Mouse (Mus musculus): ENCODE data around the gene Lxn.

Gene Lxn

DNA sequence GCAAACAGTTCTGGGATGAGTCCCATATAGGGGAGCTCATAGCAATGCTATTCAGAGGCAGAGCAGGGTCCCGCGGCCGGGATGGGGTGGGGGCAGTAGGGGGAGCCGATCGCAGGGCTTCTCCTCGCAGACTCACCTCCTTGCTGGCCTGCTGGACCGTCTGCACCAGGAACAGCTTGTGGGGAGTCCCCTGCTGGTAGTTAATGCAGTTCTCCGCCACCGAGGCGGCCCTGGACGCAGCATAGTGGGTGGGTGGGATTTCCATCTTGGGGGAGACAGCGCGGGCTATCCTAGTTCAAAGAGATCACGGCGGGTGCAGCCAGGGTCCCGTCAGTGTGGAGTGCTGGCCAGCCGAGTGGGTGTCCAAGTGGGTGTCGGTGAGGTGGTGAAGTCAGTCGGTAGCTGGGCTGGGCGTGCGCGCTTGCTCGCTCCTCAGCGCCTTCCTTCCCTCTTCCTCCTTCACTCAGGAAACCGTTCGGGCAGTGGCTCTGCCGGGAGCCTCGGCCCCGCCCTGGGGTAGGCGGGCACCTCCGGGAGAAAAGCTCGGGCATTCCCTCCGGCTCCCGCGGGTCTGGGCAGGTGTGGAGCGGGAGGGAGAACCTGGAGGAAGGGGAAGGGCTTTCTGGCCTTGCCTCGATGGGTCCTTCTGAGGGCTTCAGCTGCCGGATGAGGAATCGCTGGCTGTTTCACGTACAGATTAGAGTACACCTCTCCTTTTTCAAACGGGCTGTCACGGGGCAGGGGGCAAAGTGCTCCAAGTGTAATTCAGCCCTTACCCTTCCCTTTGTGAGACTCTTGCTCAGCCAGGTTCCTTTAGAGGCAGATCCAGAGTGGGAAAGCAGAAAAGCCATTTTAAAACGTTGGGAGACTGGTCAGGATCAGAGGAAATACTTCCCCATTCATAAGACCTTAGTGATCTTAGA is at the start of gene Lxn:
Lxn (minus strand) TSS at position 477 of the 923 bp plus-strand sequence.
- DNase-seq: peak; percentile 72

DNA sequence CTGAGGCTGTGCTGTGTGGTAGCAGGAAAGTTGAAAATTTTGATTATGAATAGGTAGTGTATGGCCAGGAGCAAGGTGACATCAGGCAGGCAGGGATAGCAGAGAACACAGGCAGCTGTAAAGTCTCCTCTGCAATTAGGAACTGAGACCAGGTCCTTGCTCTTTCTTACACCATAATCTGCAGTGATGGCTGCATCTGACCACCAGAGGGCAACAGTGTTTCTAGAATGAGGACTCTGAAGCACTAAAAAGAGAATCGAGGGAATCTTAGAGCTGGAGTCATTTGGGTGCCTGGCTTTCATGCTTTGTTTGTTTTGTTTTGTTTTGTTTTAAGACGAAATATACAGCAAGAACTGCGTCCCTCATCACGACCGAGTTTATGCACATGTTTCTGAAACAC is 49.1 kb upstream of the Lxn start:
- peak; percentile 72 for DNase-seq

DNA sequence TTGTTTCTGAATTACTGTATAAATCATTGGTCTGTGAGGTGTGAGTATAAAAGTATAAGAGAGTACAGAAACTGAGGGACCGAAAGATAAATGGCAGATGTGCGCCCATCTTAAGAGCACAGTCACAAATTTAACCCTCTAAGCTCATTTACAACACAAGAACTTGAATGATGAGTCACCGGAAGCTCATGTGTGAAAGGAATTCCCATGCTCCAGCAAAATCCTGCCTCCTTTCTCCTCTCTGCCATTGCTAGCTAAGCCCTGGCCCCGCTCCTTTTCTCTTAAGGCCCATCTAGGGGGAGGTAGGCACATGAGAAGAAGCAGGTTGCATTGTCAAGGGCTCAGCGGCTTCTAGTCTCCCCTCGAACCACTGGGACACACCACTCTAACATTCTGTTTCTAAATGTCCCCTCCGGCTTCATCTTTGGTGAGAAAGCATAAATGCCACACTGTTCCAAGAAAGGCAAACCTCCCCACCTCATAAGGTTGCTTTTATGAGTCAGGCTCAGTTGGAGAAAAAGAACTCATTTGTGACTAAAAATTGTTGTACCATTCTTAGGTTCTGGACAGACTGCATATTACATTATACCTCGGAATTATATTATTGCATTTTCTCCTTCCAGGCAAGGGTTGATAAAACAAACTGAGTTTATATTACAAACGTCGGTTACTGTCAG is 44.6 kb upstream of the Lxn start:
- no peak for DNase-seq

DNA sequence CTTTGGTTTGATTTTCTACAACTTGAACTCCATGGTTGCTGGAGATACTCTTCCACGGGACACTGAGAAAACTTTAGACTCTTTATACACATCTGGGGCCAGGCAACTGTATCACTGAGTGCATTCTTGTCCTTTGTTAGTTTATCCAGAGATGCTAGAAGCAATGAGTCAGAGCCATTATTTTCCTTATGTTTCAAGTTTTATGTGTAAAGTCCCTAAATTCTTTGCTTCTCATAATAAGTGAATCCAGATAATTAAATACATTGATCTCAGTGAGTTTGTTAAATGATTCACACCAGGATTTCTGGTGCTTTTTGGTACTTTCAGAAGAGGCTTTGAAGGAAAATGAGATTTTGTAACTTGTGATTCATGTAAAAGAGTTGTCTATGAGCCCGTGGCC is 41.6 kb upstream of the Lxn start:
- DNase-seq: no peak

DNA sequence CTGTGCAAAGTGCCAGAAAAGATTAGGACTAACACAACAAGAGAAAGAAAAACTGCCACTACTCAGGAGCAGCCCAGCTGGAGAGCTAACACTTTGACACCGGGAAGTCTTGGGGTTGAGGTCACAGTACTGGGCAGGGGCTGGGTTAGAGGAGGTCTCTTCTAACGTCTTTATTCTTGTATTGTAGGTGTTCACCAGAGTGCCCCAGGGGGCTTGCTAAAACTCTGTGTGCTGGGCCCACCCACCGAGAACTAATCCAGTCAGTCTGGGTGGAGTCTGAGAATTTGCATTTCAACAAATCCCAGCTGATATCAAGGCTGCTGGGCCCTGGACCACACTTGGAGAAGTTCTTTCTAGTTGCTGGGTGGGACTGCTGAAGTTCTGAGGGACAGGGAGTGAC is 40.2 kb upstream of the Lxn start:
- DNase-seq: no peak

DNA sequence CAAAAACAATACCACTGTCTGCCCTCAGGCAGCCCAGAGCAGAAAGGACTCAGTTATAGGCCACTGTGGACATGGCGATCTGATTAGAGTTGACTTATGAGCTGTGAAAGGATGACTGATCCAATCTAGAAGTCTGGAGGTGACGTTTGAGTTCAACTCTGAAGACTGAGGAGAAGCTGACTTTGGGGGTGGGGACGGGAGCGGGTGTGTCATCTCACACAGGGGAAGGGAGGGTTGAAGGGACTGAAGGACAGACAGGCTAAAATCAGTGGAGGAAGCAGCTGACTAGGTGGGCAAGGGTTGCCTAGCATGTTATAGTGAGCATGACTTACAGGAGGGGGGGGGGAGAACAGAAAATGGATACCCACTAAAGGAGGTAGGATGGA is 35.7 kb upstream of the Lxn start:
- peak; percentile 9 for DNase-seq

DNA sequence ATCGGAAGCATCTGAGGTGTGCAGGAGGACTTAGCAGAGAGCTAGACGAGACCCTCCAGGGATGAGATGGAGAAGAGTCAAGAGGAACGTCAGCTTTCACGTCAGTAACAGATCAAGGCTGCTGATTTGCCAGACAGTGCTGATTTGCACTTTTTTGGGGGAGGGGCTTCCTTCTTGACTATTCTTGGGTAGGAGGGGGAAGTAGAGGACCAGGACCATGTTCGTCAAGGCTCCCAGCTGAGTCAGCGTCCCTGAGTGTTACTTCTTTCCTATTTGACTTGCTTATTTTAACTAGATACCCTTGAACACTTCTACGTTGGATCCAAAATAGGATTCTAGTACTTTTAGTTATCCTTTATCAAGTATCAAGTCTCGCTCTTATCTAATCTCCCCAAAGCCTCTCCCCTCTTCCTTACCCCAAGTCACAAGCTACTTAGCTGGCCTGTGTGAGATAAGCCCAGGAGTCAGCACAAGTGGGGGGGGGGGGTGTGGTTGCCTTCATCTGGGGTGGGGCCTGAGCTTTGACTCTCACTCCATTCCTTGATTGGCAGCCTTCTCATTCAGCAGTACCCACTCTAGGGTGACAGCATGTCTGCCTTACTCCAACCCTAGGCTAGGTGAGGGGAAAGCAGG is 35.2 kb upstream of the Lxn start:
- peak; percentile 39 for DNase-seq

DNA sequence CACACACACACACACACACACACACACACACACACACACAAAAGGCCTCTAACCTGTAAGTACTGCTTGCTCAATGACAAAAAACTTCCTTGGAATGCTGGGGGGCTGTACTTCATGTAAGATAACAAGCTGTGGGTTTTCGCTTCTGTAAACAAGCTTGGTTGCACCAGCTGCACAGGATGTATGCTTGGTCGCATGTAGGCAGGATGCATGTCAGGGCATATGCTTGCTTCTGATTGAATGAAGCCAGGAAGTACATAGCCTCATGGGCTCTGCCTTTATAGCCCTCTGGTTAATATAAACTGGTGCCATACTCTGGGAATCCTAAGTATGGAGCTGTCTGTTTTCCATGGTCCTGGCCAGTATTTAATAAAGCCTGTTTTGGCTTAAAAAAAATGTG is 34.3 kb upstream of the Lxn start:
- DNase-seq: no peak

DNA sequence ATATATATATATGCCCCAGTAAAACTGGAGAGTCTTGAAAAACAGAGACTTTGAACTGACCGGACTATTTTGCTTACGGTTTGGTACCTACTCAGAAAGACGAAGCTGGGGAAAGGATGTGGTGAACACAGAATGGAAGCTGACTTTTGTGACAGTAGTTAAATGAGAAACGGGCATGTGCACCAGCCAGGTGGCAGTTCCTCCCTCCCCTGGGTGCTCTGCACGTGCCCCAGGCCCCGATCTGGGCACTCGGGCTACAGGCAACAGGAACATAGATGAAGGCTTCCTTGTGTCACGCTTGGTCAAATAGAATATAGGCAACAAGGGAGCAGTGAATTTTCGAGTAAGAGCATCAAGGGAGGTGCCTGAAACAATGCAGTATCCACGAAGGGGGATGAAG is 32.6 kb upstream of the Lxn start:
- no peak for DNase-seq

DNA sequence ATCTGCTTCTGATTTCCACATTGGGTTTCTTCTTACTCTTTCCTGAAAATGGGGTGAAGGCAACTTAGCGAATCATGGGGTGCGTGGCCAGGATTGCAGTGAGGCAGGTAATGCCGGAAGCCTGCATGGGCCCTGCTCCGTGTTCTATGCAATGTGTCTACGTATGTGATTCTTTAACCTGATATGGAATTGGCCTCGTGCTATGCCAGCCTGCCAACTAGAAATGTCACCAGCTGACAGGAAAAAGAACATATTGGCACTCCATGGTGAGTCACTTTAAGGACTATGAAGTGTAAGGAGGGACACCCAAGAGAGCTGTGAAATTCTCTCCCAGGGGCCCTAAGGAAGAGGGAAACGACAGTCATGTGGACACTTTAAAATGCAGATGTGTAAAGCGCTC is 29.4 kb upstream of the Lxn start:
- no peak for DNase-seq

DNA sequence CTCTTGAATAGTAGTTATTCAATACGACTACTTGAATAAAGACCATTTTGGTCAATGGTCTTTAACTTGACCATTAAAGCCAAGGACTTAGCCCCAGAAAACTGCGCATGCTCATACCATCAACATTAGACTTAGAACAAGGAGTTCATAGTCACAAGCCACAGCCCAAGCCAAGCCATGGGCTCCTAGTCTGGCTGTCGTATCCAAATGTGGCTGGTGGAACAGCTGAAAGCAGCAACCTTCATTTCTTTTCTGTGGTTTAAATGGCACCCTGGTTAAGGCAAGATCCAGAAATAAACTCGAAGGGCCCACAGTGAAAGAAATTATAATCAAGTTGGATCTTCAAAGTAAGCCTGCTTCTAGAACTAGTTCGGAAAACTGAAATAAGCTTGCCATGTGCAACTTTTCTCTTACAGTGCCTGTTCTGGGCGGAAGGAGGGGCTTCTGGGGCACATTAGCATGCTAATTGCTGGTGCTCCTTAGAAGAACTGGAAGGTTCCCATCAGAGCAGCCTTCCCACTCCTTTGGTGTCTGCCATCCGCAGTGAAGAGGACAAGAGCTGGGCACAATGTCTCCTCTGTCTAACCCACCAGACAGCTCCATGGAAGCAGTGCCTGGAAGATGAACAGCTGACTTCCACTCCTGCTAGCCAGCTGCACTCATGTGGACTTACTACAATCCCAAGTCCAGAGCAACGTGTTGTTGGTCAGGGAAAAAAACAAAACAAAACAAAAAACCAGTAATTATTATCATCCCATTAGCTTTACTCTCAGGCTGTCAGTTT is 28.6 kb upstream of the Lxn start:
- no peak for DNase-seq

DNA sequence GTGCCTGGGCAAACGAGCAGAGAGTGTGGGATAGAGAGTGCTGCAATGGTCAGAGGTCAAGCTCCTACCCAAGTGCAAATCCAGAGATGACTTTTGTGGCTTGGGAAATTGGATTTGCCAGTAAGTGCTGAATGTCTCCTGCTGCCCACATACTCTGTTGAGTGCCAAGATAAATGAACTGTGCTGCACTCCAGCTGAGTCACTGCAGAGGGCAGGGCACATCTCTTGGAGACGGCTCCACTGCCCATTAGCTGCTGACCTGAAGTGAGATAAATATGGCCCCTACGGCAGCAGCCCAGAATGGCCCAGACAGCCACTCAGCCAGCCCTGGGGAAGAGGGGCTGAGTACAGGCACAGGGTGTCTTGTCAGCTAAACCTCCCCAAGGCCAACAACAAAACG is 26.4 kb upstream of the Lxn start:
- DNase-seq: no peak

DNA sequence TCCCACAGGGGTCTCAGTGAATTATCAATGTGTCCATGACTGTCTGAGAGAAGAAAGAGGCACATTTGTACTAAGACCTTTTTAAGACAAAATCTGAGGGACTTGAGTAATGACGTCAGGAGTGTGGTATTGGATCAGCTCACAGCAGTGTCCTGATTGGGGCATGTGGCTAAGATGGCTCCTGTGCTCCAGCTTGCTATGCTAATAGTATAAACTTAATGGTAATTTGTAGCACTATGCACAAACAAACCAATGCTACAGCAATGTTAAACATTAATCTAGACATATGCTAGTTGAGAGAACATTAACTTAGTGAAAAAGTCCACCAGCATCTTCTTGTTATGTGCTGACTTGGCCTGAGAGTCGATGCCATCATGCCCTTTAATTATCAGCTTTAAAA is 21.5 kb upstream of the Lxn start:
- no peak for DNase-seq

DNA sequence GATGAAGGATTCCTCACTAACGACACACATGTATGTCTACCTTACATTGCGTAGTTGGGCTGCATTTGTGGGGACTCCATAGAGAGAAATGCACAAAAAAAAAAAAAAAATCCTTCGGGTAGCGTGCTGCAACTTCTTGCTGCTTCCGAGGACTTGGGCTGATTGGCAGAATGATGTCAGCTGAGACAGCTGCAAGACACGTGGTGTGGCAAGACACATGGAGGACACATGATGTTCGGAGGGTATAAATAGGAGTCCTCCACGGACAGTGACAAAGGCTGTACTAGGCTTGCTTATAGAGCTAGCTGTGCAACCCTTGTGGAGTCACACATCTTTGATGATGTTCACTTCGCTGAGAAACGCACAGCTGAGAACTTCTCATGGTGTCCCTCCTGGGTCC is 18.7 kb upstream of the Lxn start:
- DNase-seq: no peak

DNA sequence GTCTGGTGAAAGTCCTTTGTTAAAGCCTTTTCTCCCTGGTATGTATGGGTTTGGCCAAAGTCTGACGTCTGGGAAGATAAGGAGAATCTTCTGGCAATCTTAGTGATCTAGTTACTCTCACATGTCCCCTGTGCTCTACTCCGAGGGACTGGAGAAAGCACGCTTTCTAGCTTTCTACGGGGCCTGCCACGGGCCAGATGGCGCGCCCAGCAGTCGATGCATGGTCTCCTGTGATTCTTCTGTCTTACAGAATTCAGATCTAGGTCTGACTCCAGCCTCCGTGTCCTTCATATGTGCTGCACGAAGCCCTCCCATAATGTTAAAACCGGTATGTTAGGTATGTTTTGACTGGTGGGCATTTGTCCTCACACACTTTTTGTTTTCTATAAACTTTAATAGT is 16.1 kb upstream of the Lxn start:
- DNase-seq: no peak

DNA sequence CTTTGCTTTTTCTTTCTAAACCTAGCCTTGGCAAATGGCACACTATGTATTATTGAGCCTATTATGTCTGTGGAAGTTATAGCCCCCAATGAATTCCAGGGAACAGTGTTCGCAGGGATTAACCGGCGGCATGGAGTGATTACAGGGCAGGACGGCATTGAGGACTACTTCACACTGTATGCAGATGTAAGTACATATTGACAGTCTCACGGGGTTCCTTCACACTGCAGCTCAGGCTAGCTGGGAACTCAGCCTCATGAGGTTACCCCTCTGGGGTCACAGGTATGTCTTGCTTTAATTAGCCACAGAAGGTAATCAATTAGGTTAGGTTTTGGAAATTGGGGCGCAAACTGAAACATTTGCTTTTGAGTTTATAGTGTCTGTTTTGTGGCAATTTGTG is 9.7 kb upstream of the Lxn start:
- no peak for DNase-seq

DNA sequence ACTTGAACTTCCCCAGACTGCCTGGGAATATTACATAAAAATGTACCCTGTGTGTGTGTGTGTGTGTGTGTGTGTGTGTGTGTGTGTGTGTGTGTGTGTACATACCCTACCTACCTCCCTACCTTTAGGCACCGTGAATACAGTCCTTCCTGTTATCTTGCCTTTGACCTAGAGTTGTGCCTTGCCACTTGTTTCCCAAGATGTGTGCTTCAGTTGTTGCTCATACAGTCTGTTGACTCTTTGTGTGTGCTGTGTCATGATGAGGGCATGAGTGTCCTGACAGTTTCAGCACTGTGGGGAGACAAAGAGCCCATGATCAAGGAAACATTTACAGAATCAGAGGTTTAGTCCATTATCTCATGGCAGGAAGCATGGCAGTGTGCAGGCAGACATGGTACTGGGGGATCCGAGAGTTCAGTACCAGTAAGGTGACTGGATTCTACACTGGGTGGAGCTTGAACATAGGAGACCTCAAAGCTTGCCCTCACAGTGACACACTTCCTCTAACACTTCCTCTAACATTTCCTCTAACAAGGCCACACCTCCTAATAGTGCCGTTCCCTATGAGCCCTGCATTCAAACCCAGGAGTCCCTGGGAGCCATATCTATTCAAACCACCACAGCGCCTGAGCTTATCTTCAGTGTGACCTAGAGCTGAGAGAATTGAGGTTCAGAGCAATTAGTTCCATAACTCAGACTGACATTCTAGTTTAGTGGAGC is 7.8 kb upstream of the Lxn start:
- DNase-seq: peak; percentile 35

DNA sequence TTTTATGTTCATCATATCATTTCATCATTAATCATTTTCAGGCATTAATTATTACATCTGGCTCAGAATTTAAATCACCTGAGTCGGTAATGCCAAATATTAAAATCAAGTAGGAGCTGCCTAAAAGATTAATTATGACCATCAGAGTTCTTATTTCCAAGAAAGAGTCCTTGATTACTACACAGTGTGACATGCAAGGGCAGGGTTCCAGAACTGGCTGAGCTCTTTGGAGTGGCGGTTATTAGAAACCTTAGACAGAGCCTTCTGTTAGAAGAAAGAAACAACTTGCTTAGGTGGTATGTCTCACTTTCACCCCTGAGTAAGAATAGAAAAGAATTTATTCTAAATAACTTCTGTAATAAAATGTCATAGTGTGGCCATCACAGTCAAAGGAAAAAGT is 3.6 kb upstream of the Lxn start:
- DNase-seq: no peak

DNA sequence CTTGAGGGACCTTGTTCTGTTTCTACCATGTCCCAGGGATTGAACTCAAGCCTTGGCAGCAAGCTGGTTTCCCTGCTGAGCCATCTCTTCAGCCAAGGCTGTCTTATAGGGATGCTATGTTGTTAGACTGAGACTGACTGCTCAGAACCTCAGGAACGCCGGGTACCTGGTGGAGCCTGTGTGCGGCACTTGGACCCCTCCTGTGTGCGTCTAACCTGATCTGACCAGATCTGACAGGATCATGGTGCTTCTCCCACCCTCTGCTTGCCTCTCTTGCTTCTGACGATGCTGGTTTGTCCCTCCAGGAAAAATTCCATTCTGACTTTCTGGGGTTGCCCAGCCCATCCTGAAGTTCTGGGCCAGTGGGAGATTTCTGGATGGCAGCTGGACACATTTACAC is 2.9 kb upstream of the Lxn start:
- DNase-seq: no peak

DNA sequence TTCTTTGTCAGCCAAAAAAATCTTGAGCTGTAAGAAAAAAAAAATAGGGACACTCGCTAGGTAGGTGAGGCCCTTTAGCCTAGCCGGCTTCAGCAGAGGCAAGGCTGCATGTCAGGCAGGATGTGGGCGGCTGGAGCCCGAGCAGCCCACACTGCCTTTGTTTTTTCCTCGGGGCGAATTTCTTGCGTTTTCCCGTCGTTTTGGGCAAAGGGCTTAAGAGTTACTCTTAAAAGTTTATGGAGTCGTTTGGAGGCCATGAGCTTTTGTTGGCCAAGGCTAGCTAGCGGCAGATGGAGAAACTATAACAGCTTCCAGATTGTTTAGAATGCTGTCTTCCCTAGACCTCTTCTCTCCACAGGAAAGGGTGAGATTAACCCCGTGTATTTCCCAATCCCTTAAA is 725 bp downstream of the Lxn start:
- no peak for DNase-seq

DNA sequence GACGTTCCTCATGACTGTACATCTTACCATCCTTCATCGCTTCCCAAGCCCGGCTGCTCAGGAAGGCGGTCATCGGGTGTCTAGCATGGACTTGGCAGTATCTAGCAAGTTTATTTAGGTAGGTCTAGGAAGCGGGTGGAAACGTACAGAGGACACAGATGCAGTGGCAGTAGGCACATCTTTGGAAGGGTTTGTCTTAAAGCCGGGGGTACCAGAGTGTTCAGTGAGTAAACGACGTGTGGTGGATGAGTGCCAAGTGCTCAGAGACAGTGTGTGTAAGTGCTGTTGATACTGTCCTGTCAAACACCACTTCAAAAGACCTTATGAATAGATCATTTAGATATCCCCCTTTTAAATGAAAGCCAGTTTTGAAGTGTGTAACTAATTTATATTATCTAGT is 1.1 kb downstream of the Lxn start:
- no peak for DNase-seq

DNA sequence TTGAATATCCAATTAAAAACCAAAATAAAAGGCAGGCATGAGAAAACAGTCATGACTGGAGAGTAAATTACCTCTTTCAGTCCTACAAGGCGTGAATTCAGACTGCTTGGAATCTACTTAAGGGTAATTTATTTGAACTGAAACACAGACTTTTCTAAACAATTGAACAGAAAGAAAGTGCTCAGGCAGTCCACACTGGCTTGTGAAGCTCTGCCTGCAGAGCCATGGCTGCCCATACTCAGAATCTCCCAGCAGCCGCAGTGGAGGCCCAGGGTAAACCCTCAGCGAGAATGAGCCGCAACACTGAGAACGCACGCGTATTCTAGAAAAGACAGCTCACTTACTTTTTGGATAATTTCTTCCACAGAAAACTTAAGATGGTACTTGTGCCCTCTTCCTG is 1.7 kb downstream of the Lxn start:
- no peak for DNase-seq

DNA sequence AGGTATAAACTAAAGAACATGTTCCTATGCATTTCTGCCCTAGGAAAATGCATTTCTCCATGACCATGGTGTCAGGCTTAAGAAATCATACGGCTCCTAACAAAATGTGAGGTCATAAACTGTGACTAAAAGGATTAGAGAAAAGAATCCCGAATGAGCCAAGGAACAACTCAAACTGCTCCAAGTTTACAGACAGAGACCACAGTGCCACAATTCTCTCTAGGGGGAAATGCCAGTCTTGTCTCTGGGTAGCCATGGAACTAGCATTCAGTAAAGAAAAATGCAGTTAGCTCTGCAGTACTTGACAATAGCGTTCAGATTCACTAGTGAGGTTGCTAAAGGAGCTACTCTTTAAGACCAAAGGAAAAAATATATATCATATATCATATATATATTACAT is 3.8 kb downstream of the Lxn start:
- no peak for DNase-seq
